Mouse (Mus musculus) C2C12 (cell line): ENCODE data around the gene Eomes.

Experiments
- CEBPB ChIP-seq: IDR thresholded peaks from one replicate; pipeline ENCODE4 v1.6.1; 2011; ENCODE audit warnings: low read depth, mild to moderate bottlenecking, control low read depth, moderate library complexity
- CTCF ChIP-seq: IDR thresholded peaks from one replicate; pipeline ENCODE4 v1.5.1; 2011; ENCODE audit not compliant: control insufficient read depth, insufficient read depth, insufficient read length
- MAX ChIP-seq: IDR thresholded peaks from one replicate; pipeline ENCODE4 v1.6.1; 2011; ENCODE audit warnings: mild to moderate bottlenecking, control low read depth
- MYOD1 ChIP-seq: IDR thresholded peaks from one replicate; pipeline ENCODE4 v1.6.1; 2011; ENCODE audit warnings: low read depth; ENCODE audit not compliant: control insufficient read depth, insufficient read length
- MYOG ChIP-seq: IDR thresholded peaks from one replicate; pipeline ENCODE4 v1.6.1; 2011; ENCODE audit not compliant: control insufficient read depth, insufficient read length; ENCODE audit errors: extremely low read depth
- USF1 ChIP-seq: IDR thresholded peaks from one replicate; pipeline ENCODE4 v1.6.1; 2011; ENCODE audit warnings: low read depth, mild to moderate bottlenecking, control low read depth, moderate library complexity

- no peak for TF ChIP-seq USF1
- no peak for TF ChIP-seq MYOG
- no peak for TF ChIP-seq CEBPB
- TF ChIP-seq CTCF = no peak
- no peak for TF ChIP-seq MAX
- TF ChIP-seq MYOD1 = no peak
Observed at GRCm38 (mm10) chr9:118458039-118458438, 20.0 kb upstream of the Eomes start.
